Mouse (Mus musculus) gastrocnemius, postnatal 4 days (tissue): ENCODE results near the gene Aldoc. TPM values are rescaled to one million over a fixed set of nuclear protein-coding genes. Genes with fewer than 3 reads are reported as not detected.
"Not testable (repeated sequence)": the region's sequence is repeated elsewhere in the genome, so short reads cannot be mapped to it uniquely, and the experiment has no call there.

Experiments
- DNase-seq, 2 experiments: peaks; one replicate each; pipeline ENCODE4 v3.0.0; 2021 to 2022; ENCODE audit warnings: low spot score in 2 of 2, mixed read lengths in 2 of 2
- long read RNA-seq, 2 experiments: library from polyadenylated mRNA; stranded (forward); transcript quantifications; one replicate each; pipeline ENCODE4 v2.0.0; 2021
- total RNA-seq, 2 experiments: library from RNA; stranded (reverse); gene quantifications; 2 replicates each; pipeline ENCODE4 v1.2.3; 2021

Gene Aldoc
- total RNA-seq = 1 to 10 TPM; 1.4 to 2.2 TPM
- long read RNA-seq, experiment 1, partial matches to known transcripts = 1 of 4 reads
- long read RNA-seq, experiment 1, other reads (novel, unspliced or antisense) = 0 of 4 reads
- long read RNA-seq, experiment 2, partial matches to known transcripts = 1 of 2 reads
- long read RNA-seq, experiment 2, other reads (novel, unspliced or antisense) = 0 of 2 reads

- peak in 1 of 2 experiments; percentile 37 for DNase-seq
Measured at GRCm38 (mm10) chr11:78322860-78323259, at the start of gene Aldoc. Aldoc (plus strand) TSS chr11:78322968.

- no peak for DNase-seq
Measured at GRCm38 (mm10) chr11:78275596-78275995, 47.2 kb upstream of the Aldoc start.

- not testable (repeated sequence) for DNase-seq
Measured at GRCm38 (mm10) chr11:78276169-78276568, 46.6 kb upstream of the Aldoc start.

- no peak for DNase-seq
Measured at GRCm38 (mm10) chr11:78278853-78279252, 43.9 kb upstream of the Aldoc start.

GRCm38 (mm10) chr11:78279586-78279985 lies 43.2 kb upstream of the Aldoc start:
- DNase-seq = no peak

GRCm38 (mm10) chr11:78289146-78289763 lies 33.5 kb upstream of the Aldoc start:
- no peak for DNase-seq

GRCm38 (mm10) chr11:78290654-78291053 lies 32.1 kb upstream of the Aldoc start, which contains the start of gene BC030499:
BC030499 (plus strand) TSS chr11:78290841.
- DNase-seq = no peak

GRCm38 (mm10) chr11:78294585-78294984 lies 28.2 kb upstream of the Aldoc start:
- DNase-seq = no peak

- no peak for DNase-seq
Measured at GRCm38 (mm10) chr11:78300917-78301316, 21.9 kb upstream of the Aldoc start.

- peak; percentile 76 to 87 for DNase-seq
Measured at GRCm38 (mm10) chr11:78301357-78302084, 21.2 kb upstream of the Aldoc start, which contains the start of gene Spag5. Spag5 (plus strand) TSS chr11:78301529.

- no peak for DNase-seq
Measured at GRCm38 (mm10) chr11:78305272-78305671, 17.5 kb upstream of the Aldoc start.

- no peak for DNase-seq
Measured at GRCm38 (mm10) chr11:78310861-78311511, 11.8 kb upstream of the Aldoc start.

- no peak for DNase-seq
Measured at GRCm38 (mm10) chr11:78313662-78314061, 9.1 kb upstream of the Aldoc start.

GRCm38 (mm10) chr11:78318411-78318810 lies 4.4 kb upstream of the Aldoc start:
- no peak for DNase-seq

GRCm38 (mm10) chr11:78322076-78322831 lies 514 bp upstream of the Aldoc start:
- DNase-seq = no peak

- no peak for DNase-seq
Measured at GRCm38 (mm10) chr11:78324000-78324785, 1.4 kb downstream of the Aldoc start.

- no peak for DNase-seq
Measured at GRCm38 (mm10) chr11:78324965-78325364, 2.2 kb downstream of the Aldoc start.

- DNase-seq = no peak
Measured at GRCm38 (mm10) chr11:78327215-78327614, 4.4 kb downstream of the Aldoc start.

- peak; percentile 91 to 97 for DNase-seq
Measured at GRCm38 (mm10) chr11:78327634-78328511, 5.1 kb downstream of the Aldoc start, which contains the start of gene Pigs. Pigs (plus strand) TSS chr11:78328415.
